Mouse (Mus musculus) megakaryocyte, embryonic 14.5 days (primary cell): Measurements from ENCODE around the gene Dchs2.

Experiments used
- FLI1 ChIP-seq: IDR thresholded peaks from 2 replicates; pipeline ENCODE4 v1.6.1; 2012; ENCODE audit warnings: low read length, inconsistent platforms, mixed read lengths
- GATA1 ChIP-seq: IDR thresholded peaks from 3 replicates; pipeline ENCODE4 v1.6.1; 2012; ENCODE audit warnings: mixed read lengths, low read length, inconsistent platforms, borderline replicate concordance

DNA sequence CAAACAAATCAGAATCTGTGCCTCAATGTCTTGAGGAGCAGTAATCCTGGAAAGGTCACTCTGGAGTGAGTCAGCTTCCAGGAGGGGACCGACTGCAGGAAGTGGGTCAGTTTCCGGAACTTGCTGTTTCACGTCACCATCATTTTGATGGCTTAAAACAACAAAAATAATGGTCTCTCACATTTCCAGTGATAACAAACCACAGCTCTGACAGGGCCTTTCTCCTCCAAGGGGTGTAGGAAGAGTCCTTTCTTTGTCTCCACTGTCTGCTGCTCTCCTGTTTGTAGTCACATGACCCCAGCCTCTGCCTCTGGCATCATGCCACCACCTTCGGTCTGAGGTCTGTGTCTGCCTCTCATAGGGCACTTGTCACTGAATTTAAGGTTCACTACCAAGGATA lies 106.7 kb downstream of the Dchs2 start:
- TF ChIP-seq GATA1 (no peak), FLI1 (no peak)
